Mouse (Mus musculus) effector memory CD4-positive, alpha-beta T cell, adult 5 months (primary cell): Measurements from ENCODE around the gene Prol1. TPM values are rescaled to one million over a fixed set of nuclear protein-coding genes. Genes with fewer than 3 reads are reported as not detected.

Experiments
- polyA plus RNA-seq: library from polyadenylated mRNA; unstranded; fragments of 100-300 nt; shearing (Covaris generic); gene quantifications from one replicate; pipeline ENCODE4 v1.2.1, GENCODE M21; 2017

Gene Prol1
- polyA plus RNA-seq, result not detected

GRCm38 (mm10) chr5:88317012-88317411 is at the start of gene Prol1:
Prol1 (plus strand) TSS chr5:88317312.

GRCm38 (mm10) chr5:88268619-88269018 is 48.5 kb upstream of the Prol1 start, which contains the start of gene Gm7714:
Gm7714 (plus strand) TSS chr5:88268919.

GRCm38 (mm10) chr5:88375808-88376207 is 58.7 kb downstream of the Prol1 start, which contains the start of gene Amtn:
Amtn (plus strand) TSS chr5:88376108.

Other genes with a start within 250 kb of the Prol1 start
- not detected for gene Smr2, start 230.8 kb upstream of the Prol1 start, polyA plus RNA-seq
- gene Gm11116, start 205.8 kb upstream of the Prol1 start, polyA plus RNA-seq, result not detected
- gene Gm11115, start 163.2 kb upstream of the Prol1 start, polyA plus RNA-seq, result not detected
- 0.76 TPM for gene Gm7714, start 48.4 kb upstream of the Prol1 start, polyA plus RNA-seq
- gene Amtn, start 58.8 kb downstream of the Prol1 start, polyA plus RNA-seq, result not detected
- not detected for gene Ambn, start 138.7 kb downstream of the Prol1 start, polyA plus RNA-seq
- not detected for gene Enam, start 170.7 kb downstream of the Prol1 start, polyA plus RNA-seq
- gene Jchain, start 210.6 kb downstream of the Prol1 start, polyA plus RNA-seq, result 66.9 TPM
- gene Utp3, start 237.2 kb downstream of the Prol1 start, polyA plus RNA-seq, result 61.4 TPM
- gene Rufy3, start 247.7 kb downstream of the Prol1 start, polyA plus RNA-seq, result 4.0 TPM